Mouse (Mus musculus) kidney, adult 18-20 months (tissue): ENCODE measurements at regions not wholly inside any gene's neighbourhood (a gene's known extent, or its start where the extent isn't known, plus 50 kb on each side); places are given as distances from the start of the nearest gene placed in this dataset.

ENCODE experiments used
- DNase-seq: peaks from one replicate; pipeline ENCODE4 v3.0.0; 2021

GRCm38 (mm10) chr7:83195896-83196537 lies 328.9 kb downstream of the Mex3b start:
- DNase-seq: no peak

- no peak for DNase-seq
Observed at GRCm38 (mm10) chr7:83197490-83197889, 330.4 kb downstream of the Mex3b start.

GRCm38 (mm10) chr7:83201126-83201686 lies 334.1 kb downstream of the Mex3b start:
- no peak for DNase-seq

DNA sequence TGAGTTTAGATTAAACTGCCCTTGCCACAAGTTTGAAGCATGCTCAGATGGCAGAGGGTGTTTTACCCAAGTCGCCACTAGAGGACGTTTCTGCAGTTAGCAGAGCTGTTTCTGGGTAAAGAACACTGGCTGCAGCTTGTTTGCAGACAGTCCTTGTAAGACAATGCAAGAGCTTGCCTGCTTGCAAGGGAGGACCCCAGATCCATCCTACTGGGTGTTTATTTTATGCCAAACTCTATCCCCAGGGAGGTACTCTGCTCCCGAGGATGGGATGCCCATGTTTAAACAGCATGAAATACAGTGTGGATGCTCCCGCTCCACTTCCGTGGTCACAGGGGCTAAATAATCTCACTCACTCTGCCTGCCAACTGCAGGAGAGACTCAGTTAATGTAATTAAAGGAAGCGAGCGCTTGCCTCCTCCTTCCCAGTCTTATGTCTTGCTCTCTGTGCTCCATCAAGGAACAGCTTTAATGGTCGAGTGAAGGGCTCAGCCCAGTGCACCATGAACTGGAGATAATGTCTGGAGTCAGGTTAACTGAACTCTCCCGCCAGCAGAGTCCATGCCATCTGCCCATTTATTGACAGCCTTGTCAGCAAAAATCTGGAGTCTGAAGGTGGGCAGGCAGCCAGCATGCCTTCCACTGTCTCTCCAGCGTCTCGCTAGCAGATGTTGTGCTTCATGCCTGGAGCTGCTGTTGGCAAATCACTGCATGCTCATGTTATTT lies 334.8 kb downstream of the Mex3b start:
- peak; percentile 67 for DNase-seq

DNA sequence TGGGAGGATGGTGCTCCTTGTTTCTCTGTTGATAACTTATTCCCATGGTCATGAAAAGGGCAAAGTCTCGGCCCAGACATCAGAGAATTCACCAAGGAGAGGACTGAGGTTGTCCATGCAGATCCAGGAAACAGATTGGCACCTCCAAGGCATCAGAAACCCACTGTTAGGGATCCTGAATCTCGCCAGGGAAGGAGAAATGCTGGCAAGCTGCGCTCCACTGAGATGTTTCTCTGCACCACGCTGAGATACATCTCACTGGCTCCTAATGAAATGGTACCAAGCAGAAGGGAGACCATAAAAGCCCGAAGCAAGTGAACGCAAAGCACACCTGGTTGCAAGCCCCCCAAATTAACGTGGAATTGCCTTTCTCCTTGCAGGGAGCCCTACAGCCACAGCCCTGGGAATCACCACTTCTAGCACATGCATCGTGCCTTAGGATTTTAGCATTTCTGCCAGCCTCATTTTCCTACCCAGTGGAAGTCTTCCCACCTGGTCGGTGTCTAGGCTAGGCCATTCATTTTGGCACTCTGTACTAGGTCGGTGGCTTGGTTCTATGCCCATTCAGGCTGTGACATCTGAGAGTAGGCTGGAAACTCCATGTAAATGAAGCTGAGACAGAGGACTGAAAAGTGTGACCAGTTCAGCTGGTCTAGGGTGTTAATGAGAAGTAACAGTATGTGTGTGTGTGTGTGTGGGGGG lies 336.3 kb downstream of the Mex3b start:
- DNase-seq: no peak

- no peak for DNase-seq
Observed at GRCm38 (mm10) chr7:83204013-83204365, 336.9 kb downstream of the Mex3b start.

GRCm38 (mm10) chr7:83204701-83205100 lies 337.6 kb downstream of the Mex3b start:
- DNase-seq: no peak

DNA sequence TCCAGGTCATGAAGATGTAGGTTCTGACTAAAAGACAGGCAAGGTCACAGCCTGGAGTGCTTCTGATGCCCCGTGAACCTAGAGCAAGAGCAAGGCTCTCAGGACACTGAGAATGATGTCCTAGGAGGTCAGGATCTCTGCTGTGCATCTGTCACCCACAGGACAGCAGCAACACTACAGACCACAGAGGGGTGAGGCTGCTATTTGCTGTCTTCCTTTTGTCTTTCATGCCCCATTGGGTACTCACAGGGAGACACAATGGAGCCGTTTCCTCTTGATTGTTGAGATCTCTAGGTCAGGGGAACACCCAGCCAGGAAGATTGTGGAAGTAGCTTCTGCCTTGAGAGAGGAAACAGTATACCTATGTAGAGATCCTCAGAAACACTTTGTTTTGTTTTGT lies 339.9 kb downstream of the Mex3b start:
- DNase-seq: no peak

DNA sequence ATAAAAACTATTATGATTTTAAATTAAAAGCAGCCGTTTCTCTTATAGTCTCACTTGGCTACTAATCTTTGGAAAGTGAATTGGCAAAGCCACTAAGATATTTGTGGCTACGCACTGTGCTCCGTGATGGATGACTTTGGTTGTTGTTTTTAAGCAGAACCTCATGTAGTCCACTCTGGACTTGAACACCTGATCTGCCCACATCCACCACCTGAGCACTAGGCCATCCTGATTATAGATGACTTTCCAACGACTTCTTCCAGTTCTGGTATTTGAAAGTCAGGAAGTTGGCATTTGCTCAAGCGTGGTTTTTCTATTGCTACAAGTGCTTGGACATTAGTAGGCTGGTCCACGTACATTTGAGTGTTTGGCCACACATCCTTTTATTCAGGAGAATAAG lies 344.5 kb downstream of the Mex3b start:
- DNase-seq: no peak

DNA sequence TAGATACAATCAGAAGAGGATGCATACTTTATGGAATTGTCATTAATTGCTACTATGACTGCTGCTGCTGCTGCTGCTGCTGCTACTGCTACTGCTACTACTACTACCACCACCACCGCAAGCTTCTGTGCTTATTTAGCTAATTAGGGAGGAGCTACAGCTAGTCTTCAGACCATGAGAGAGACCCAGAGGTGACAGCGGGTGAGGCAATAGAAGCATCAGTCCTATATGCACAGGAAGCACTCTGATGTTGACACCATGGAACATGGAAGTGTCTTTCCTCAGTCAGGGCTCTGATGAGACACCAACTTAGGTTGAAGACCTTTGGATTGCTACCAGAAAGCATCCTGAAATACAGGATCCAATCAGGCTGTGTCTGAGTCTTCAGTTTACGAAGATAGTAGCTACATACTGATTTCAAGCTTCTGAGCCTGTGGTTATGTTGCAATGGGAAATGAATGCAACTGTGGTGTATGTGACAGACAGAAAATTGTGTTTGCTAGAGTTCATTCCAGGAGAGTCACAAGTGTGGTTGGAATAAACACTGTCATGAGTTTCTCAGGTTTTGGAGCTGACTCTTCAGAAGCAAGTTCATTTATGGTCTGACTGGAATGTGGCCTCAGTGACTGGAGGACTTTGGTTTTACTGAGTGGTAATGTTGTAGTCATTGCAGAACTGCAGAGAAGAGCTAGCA lies 355.0 kb downstream of the Mex3b start:
- no peak for DNase-seq

- no peak for DNase-seq
Observed at GRCm38 (mm10) chr7:83227262-83228108, 357.2 kb upstream of the Tmc3 start.

DNA sequence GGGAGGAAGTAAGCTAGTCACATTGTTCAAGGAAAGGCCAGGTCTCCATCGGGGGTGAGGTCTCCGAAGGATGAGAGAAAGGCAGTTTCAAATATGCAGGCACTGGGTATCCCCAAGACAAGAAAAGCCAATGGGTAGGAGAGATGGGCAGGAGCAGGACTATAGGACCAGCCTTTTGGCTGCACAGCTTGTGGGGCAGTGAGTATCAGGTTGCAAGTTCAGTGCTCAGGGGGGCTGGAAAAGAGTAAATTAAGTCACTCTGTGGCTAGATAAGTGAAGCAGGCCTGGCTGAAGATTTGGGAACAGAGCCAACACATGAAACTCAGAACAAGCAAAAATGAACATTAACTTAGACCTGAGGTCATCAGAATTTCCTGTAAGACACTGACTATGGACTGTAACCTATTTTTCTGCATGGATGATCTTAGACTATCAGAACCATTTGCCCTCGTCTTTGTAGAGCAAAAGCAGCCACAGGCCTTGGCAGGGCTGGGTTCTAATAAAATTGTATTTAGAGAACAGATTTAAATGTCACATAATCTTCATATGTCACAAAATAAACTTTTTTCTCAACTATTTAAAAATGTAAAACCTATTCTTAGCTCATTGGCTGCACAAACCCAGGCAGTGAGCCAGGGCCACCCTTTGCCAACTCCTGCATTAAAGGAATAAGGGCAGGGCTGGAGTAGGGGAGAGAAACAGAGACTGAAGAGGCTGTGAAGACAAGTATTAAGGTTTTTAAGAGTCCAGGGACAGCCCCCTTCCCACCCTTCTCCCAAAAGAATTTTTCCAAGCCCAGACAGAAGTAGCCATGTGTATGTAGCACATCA lies 354.0 kb upstream of the Tmc3 start:
- peak; percentile 43 for DNase-seq

GRCm38 (mm10) chr7:83235659-83236058 lies 349.1 kb upstream of the Tmc3 start:
- DNase-seq: no peak

DNA sequence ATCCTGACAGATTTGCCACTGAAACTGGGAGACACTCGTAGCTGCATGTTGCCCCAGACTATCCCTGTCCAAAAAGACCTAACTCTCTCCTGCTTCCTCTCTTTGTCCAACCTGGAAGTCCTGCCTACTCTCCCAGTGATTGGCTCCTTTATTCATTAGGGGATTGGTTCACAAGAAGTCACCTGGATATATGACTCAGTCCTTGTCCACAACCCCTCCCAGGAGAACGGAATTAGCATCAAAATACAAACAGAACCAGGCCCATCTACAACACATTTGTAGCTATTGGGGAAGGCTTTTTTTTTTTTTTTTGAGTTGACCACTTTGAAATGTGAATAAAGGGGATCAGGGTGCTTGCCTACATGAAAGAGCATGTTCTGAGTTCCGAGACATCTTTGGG lies 347.4 kb upstream of the Tmc3 start:
- no peak for DNase-seq

DNA sequence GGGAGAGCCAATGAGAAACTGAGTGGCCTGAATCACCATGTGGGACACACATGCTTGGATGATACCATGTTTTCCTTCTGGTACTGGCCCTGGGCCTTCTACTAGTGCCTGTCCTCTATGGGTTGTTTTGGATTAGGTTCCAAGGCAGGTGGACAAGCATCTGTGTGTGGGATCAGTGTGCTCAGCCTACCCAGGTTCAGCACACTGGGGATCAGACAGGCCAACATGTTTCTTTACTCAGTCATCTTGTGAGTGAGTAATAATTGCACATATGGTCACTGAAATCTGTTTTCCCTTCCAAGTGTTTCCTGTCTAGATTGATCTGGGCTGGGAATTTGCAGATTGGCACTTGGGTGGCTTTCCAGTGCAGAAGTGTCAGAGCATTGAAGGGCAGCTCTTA lies 346.6 kb upstream of the Tmc3 start:
- DNase-seq: no peak

GRCm38 (mm10) chr7:83242233-83242632 lies 342.5 kb upstream of the Tmc3 start:
- DNase-seq: peak; percentile 6

DNA sequence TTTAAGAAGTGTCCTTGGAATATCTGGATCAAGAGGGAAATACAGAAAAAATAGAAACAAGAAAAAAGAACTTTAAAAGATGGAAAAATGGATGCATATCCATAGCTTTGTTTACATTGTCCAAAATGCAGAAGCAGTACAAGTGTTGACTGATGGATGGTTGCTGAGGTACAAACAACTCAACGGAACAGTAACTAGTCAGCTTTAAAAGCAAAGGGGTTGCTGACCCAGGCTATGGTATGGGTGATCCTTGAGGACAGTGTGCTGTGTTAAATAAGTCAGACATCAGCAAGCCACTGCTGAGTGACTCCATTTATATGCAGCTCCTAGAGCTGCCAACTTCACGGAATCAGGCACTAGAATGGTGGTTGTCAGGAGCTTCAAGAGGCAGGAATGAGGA lies 338.9 kb upstream of the Tmc3 start:
- no peak for DNase-seq

DNA sequence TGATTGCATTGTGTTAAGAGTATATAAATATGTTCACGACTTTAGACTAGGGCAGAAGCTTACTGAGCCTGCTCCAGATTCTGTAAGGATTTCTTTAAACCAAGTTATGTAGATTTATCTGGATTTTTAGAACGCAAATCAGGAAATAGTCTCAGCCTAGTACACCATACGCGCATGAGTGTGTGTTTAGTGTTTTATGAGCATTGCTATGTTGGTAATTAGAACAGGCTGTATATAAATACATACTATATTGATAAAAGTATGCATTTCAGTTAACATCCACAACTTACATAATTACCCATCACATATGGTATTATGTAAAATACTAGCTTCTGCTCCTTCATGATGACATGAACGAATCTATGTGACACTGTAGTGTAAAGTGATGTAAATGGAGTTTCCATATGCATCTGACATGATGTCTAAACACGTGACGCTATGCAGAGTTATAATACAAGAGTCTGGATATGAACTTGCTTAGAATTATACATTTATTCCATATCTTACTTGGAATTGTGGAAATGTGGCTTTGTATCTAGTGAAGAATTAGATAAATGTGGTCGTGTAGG lies 332.6 kb upstream of the Tmc3 start:
- no peak for DNase-seq

- no peak for DNase-seq
Observed at GRCm38 (mm10) chr7:83253001-83253400, 331.7 kb upstream of the Tmc3 start.

DNA sequence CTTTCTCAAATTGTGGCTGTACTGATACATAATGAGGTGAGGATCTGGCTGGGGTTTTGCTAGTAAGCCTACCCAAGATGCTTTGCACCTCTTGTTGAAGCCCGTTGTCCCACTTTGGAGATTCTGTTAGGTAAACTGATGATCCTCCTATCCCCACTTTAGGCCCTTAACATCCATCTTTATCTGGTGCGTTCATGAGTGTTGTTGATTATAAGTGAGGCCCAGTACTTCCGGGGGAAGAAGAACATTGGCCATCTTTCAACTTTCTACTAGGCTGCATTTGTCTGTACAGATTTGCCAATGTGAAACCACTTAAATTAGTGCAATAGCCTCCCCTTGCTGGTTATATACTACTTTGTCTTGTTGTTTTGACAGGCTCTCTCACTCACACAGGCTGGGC lies 331.3 kb upstream of the Tmc3 start:
- DNase-seq: no peak

DNA sequence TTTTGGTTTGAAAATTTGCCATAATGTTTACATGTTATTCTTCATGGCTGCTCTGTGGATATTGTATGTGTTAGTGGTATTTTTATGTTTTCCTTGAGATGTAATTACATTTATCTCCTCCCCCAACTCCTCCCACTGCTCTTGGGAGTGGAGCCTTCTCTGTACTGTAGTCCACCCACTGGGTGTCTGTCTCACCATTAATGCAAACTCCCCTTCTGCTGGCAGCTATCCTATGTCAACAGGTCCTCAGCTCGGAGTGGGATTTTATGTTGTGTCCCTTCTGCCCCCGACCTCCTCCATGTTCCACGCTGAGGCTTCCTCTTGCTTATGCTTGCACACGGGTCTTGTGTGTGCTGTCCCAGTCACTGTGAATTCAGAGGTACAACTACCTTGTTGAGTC lies 330.3 kb upstream of the Tmc3 start:
- DNase-seq: no peak
